Mouse (Mus musculus) kidney, adult 9 months (tissue): ENCODE results near the gene Hlcs.

Experiments
- DNase-seq: peaks from one replicate; pipeline ENCODE4 v3.0.0; 2022

Gene Hlcs

GRCm38 (mm10) chr16:94195913-94196312, 117.5 kb downstream of the Hlcs start:
- no peak for DNase-seq

GRCm38 (mm10) chr16:94191379-94192315, 121.7 kb downstream of the Hlcs start:
- peak; percentile 28 for DNase-seq

DNA sequence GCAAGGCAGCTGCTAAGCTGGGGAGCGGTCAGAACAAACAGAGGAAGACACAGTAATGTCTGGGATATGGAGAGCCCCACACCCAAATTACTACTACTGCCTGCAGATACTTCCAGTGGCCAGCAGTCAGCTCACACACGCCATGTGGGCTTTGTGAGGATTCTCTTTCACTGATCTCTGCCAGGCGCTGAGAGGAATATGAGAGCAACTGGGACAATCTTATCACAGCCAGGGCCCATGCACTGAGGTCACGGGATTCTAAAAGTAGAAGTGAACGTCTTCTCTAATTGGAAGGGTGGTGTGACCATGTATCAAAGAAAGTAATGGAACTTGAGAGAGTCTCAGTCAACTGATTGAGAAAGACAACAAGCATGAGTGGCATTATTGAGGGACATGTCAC, 123.1 kb downstream of the Hlcs start:
- DNase-seq = no peak

- DNase-seq = no peak
Observed at GRCm38 (mm10) chr16:94186526-94186925, 126.8 kb downstream of the Hlcs start.

DNA sequence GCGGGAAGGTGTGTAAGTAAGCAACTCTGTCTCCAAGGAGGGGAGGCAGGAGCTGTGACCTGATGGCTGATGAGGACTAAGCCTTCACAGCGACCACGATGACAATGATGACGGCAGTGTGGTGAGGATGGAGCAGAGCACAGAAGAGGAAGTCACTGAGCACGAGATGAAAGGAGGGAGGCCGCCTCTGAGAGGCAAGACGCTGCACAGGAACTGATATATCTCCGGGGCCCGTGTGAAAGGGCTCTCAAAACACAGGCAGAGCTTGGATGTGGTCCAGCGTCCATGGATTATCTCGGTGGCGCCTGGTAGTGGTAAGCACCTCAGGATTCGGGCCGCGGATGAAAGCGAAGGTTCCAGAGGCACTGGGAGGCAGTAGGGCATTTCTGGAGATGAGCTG, 127.9 kb downstream of the Hlcs start:
- no peak for DNase-seq

DNA sequence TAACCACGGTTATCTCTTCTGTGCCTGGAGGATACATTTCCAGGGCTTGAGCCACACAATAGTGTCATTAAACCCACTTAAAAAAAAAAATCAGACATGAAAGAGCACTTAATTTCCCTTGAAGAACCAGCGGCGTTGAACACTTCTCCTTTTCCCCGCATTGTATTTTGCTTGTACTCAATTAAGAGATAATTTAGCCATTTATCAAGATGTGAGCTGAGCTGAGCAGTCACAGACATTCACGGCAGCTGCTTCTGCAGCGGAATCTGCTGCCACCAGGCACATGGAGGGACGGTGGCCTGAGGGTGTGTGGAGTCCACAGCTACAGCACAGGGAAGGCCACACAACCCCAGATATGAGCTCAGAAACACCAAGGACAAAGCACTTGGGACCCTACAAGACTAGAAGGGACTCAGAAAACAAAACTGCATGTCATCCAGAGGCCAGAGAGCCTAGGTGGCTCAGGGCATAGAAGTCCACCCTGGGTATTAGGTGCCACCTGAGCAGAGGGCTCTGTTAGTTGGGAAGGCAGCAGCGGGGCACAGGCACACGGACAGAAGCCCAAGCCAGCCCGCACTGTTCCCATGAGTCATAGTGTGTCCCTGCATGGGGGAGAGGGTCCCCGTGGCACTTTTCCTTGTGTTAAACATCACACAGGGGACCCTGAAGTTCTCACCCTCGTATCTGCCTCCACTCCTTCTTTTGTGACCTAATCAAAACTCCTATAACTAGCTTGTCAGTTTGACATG, 133.1 kb downstream of the Hlcs start:
- DNase-seq = no peak

GRCm38 (mm10) chr16:94179341-94180121, 133.8 kb downstream of the Hlcs start:
- DNase-seq = no peak

DNA sequence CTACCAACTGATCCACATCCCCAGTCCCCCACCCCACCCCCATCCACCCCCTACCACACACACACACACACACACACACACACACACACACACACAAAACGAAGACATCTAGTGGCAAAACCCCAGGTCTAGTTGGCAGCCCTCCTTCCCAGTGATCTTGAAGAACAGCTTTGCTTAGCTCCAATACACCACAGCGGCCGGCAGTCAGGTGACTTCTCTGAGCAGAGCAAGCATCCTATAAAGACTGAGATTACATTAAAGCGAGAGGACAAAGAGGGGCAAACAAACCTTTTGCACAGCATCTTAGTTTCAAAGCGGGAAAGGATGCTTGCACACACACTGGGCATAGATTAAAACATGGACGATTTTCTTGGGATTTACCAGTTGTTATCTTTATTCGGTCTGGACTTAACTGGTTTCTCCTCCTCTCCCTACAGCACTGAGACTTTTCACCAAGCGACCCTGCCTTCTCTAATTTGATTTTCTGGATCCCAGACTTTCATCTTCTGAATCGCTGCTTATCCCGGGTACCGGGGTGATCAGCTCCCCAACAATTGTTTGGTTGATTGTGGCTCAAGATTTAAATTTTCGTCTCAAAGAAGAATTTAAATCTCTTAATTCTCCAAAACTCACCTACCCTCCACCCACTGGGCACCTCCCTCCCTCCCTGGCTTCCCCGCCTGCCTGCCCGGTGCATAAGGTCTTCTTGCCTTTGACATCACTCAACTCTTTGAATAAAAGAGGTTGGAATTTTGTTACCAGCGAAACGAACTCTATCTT, 134.7 kb downstream of the Hlcs start:
- DNase-seq = no peak

DNA sequence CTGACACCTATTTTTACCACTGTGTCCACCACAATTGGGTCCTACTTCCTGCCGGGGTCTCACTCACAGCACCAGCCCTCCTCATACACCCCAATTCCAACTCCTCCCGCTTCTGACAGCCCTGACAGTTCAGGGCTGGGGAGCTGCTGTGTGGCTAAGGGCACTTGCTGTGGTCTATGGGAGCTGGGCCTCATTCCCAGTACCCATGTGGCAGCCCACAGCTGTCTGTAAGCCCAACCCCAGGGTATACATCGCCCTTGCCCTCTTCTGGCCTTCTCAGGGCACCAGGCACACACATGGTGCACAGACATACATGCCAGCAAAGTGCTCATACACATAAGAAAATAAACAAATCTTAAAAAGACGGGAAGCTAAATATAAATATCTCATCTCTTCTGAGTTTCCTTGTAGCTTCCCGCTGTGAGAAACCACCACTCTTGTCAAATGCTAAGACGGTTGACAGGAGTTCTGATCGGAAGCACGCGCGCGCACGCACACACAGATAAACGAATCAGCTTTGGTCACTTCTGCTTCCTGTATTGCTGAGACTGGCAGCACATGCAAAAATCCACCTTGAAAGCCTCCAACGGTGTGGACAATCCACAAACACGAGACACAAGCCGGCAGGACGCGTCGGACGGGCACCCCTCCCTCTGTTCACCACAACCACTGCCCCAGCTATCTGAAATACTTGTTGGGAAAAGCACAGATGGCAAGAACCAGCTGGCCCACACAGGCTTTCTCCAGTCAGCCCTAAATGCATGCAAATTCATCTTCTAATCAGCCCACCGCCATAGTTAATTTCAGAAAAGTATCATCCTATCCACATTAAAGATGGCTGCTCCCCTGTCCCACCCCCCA, 136.1 kb downstream of the Hlcs start:
- DNase-seq = no peak

DNA sequence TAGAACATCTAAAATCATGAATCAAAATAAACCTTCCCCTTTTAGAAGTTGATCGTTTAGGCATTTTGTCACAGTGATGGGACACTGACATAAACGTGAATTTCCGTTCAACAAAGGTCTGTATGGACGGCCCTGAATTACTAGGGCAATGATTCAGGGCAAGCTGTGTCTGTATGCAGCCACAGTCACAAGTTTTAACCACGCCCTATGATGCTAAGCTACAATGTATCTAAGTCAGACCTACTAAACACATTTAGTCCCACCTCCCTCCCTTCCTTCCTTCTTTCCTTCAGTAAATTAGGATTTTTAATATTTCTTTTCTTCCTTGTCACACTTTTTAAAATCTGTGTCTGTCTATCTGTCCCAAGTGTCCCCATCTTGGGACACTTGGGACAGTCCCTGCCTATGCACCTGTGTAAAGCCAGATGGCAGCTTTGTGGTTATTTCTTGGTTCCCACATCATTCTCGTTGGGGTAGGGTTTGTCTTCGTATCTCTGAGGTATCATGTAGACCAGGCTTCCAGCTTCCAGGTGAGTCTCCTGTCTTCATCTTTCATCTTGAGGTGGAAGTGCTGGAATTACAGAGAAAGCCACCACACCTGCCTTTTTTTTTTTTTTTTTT, 137.9 kb downstream of the Hlcs start:
- no peak for DNase-seq

DNA sequence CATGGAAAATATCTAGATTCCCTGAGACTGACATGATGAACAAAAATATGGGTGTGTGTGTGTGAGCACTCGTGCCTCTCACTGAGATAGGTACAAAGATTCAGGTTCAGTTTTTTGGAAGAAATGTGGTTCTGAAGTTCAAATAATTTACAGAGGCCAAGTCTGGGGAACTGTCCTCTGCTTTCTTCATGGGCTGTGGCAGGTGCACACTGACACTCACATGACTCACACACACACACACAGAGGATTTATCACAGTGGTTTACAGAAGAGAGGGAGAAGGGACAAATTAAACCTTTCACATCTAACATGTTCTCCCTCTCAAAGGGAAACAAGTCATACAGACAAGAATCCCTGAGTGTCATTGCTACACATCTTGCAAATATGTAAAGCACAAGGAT, 140.0 kb downstream of the Hlcs start:
- no peak for DNase-seq

GRCm38 (mm10) chr16:94170218-94170617, 143.2 kb downstream of the Hlcs start:
- DNase-seq = no peak

DNA sequence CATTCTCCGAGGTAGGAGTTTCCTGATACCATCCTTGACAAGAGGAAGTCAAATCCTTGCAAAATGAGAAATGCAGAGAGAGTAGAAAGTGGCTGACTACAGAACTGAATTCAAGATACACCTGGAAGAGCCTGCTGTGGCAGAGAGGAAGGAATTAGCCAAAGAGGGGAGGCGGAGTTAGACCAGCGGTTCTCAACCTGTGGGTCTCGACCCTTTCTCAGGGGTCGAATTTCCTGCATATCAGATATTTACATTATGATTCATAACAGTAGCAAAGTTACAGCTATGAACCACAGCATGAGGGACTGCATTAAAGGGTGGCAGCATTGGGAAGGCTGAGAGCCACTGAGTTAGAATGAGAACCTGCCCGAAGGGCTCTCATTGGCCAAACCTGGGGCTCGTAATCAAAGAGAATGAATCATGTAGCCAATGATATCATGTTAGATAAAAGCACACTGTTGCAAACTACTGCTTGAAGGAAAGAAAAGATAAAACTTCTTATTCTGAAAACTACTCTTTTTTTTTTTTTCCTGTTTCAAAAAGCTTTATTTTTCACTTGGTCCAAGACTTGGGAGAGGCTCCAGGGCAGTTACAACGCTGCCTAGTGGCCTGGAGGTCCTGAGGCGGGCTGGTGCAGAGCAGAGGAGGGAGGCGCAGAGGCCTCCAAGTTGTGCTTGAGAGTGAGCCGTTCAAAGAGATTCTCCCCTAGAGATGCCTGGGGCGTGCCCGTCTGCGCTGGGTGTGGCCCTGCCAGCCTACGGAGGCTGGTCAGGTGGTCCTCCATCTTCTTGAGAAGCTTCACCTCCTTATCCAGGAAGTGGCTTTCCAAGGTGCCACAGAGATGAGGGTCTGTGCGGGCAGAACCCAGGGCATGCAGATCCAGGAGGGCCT, 144.5 kb downstream of the Hlcs start:
- no peak for DNase-seq

DNA sequence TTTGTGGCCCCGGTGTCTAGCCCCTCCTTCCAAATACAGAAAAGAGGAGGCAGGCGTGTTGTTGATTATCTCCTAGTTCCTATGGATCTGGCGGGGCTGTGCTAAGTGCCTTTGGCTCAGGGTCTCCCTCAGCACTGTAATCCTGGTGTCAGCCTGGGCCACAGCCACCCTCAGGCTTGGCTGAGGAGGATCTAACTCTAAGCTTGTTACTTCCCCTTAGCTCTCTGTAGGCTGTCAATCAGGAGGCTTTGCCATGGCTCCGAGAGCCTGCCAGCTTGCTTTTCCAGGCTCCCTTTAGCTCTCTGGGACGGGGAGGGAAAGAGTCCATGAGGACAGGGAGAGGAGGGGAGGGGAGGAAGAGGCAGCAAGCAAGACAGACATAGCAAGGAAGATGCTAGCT, 148.4 kb downstream of the Hlcs start:
- no peak for DNase-seq

DNA sequence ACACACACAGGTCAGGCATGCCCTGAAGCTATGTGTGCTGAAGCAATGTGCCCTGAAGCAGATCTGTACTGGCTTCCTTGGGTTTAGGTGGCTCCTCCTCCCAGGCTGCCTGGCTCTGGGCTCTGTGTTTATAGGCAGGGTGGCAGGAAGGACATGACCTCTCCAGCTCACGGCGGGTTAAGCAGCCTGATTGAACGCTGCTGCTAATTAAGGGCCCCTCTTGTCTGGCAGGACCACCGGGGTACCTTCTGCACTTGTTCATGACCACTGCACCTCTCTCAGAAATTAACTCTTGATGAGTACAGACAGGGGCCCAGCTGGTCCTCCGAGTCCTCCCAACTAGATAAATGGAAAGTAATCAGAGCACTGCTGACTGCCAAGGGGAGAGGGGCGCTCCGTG, 149.1 kb downstream of the Hlcs start:
- peak; percentile 11 for DNase-seq

DNA sequence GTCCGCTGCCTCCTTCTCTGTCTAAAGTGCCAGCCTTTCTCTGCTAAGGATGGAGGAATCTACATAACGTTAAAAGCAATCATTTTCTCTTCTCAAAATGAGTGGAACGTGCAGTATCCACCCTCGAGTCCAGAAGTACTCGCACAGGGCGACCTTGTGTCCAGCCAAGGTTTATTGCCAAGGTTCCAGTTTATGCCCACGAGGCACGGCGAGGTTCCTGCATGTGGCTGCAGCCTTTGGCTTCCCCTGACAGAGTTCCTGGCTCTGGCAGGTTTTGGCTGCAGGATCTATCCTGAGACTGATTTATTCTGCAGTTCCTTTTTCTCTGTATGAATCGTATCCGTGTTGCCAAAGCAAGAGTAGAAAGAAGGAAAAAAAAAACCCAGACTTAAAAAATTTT, 150.3 kb downstream of the Hlcs start:
- DNase-seq = peak; percentile 69

- DNase-seq = no peak
Observed at GRCm38 (mm10) chr16:94162000-94162399, 151.4 kb downstream of the Hlcs start.

DNA sequence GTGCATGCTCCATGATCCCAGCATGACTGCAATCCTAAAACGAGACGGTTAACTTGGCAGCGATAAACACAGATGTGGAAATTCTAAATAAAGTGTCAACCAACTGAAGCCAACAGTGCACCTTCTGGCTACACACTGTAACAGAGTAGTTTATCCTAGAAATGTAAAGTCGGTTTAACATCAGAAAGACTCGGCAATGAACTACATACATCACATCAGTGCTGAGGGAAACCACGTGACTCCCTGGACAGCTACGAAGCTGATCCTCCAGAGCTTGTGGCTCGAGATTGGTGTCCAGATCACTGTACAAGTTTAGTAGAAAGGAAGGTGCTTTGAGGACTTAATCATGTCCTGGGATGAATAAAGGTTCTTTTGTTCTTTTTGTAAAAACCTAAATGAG, 155.6 kb downstream of the Hlcs start:
- peak; percentile 8 for DNase-seq

DNA sequence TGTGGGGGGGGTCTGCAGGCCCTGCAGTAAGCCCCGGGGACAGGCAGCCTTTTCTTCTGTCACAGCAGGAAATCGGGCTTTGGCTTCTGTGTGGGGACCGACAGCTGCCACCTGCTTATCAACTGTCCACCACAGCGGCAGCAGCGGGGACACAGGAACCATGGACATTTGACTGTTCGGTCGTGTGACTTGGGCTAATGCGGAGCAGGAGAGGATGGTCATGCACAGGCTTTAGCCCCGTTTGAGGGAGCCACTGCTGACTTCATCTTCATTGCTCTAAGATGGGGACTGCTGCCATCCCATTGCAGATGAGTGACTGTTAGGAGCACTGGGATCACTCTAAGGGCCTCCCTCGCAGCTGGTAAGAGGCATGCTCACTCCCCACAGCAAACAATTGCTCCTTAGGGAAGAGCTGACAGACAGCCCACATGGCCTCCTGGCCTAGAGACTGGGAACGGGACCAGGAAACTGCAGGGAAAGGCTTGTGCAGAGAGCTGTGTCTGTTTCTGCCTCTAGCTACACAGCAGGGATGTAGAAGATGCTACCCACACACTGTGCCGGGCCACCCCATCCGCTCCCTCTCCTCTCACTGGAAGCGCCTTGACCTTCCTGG, 158.2 kb downstream of the Hlcs start:
- DNase-seq = no peak
